Mouse (Mus musculus): Measurements from ENCODE around the gene Zfp941.

Zfp941 gene

GRCm38 (mm10) chr7:140821653-140822329 lies at the start of gene Zfp941:
Gene Zfp941, minus strand, starts transcription at chr7:140822178.
- DNase-seq (ENCODE audit: low spot score in 2 of 2), result no peak

- DNase-seq (ENCODE audit: low spot score in 2 of 2), result no peak
Measured at GRCm38 (mm10) chr7:140864761-140865160, 42.8 kb upstream of the Zfp941 start.

GRCm38 (mm10) chr7:140860728-140861127 lies 38.8 kb upstream of the Zfp941 start:
- DNase-seq (ENCODE audit: low spot score in 2 of 2), result no peak

- DNase-seq (ENCODE audit: low spot score in 2 of 2), result no peak
Measured at GRCm38 (mm10) chr7:140859997-140860396, 38.0 kb upstream of the Zfp941 start.

GRCm38 (mm10) chr7:140858746-140859145 lies 36.8 kb upstream of the Zfp941 start:
- DNase-seq (ENCODE audit: low spot score in 2 of 2), result no peak

- DNase-seq (ENCODE audit: low spot score in 2 of 2), result no peak
Measured at GRCm38 (mm10) chr7:140857550-140858505, 35.9 kb upstream of the Zfp941 start, which contains the start of gene Bet1l. Gene Bet1l, minus strand, starts transcription at chr7:140857577.

GRCm38 (mm10) chr7:140856785-140857549 lies 35.0 kb upstream of the Zfp941 start, which contains the start of gene Ric8a:
Gene Ric8a, plus strand, starts transcription at chr7:140856957.
- DNase-seq (ENCODE audit: low spot score in 2 of 2), result peak; percentile 89 to 93

- peak; percentile 79 to 88 for DNase-seq (ENCODE audit: low spot score in 2 of 2)
Measured at GRCm38 (mm10) chr7:140855860-140856784, 34.1 kb upstream of the Zfp941 start, which contains the start of gene Gm45785. Gene Gm45785, minus strand, starts transcription at chr7:140856331.

GRCm38 (mm10) chr7:140855181-140855580 lies 33.2 kb upstream of the Zfp941 start:
- DNase-seq (ENCODE audit: low spot score in 2 of 2), result no peak

- DNase-seq (ENCODE audit: low spot score in 2 of 2), result no peak
Measured at GRCm38 (mm10) chr7:140854483-140854882, 32.5 kb upstream of the Zfp941 start.

- DNase-seq (ENCODE audit: low spot score in 2 of 2), result no peak
Measured at GRCm38 (mm10) chr7:140853386-140853785, 31.4 kb upstream of the Zfp941 start.

GRCm38 (mm10) chr7:140851916-140852315 lies 29.9 kb upstream of the Zfp941 start:
- no peak for DNase-seq (ENCODE audit: low spot score in 2 of 2)

GRCm38 (mm10) chr7:140848591-140848990 lies 26.6 kb upstream of the Zfp941 start:
- no peak for DNase-seq (ENCODE audit: low spot score in 2 of 2)

- peak in 1 of 2 experiments; percentile 47 for DNase-seq (ENCODE audit: low spot score in 2 of 2)
Measured at GRCm38 (mm10) chr7:140847755-140848580, 26.0 kb upstream of the Zfp941 start, which contains the start of gene Odf3. Gene Odf3, plus strand, starts transcription at chr7:140847805.

- no peak for DNase-seq (ENCODE audit: low spot score in 2 of 2)
Measured at GRCm38 (mm10) chr7:140846676-140847075, 24.7 kb upstream of the Zfp941 start.

GRCm38 (mm10) chr7:140845683-140846082 lies 23.7 kb upstream of the Zfp941 start:
- no peak for DNase-seq (ENCODE audit: low spot score in 2 of 2)

- DNase-seq (ENCODE audit: low spot score in 2 of 2), result peak; percentile 89 to 90
Measured at GRCm38 (mm10) chr7:140844905-140845665, 23.1 kb upstream of the Zfp941 start, which contains the start of gene Scgb1c1. Gene Scgb1c1, plus strand, starts transcription at chr7:140845547.

- no peak for DNase-seq (ENCODE audit: low spot score in 2 of 2)
Measured at GRCm38 (mm10) chr7:140843806-140844205, 21.8 kb upstream of the Zfp941 start.

Measured in urinary bladder, postnatal 36 days (tissue).